Mouse (Mus musculus): ENCODE measurements around the gene Ghrh. TPM values are rescaled to one million over a fixed set of nuclear protein-coding genes. Genes with fewer than 3 reads are reported as not detected.

Gene Ghrh
- total RNA-seq, 2 experiments from 2014 or later = not detected

DNA sequence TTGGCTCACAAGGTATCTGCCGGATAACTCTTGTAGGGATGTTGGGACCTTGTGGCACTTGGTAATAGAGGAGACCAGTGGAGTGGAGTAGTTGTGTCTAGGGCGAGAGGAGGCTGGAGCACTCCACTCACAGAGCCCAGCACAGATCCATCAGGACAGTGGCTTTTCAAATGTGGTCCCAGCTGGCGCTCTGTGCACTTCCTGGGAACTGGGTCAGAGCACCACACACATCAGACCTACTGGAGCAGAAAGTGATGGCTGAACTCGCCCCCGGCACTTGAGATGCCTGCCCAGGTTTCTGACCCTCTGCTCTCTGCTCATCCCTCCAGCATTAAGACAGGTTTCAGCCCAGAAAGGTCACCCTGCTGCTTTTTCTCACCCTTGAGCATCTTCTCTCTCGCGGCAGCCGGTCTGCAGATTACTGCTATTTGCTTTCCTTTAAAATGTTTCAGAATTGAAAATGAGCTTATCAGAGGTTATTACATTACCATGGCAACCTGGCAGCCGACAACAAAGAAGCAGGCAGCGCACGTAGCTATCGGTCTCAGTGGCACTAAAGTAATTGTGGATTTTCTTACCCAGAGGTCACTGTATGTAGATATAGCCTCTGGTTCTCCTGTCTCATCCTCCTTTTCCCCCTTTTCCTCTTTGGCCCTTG is 1.9 kb upstream of the Ghrh start:
- DNase-seq = peak; percentile 33 to 35

DNA sequence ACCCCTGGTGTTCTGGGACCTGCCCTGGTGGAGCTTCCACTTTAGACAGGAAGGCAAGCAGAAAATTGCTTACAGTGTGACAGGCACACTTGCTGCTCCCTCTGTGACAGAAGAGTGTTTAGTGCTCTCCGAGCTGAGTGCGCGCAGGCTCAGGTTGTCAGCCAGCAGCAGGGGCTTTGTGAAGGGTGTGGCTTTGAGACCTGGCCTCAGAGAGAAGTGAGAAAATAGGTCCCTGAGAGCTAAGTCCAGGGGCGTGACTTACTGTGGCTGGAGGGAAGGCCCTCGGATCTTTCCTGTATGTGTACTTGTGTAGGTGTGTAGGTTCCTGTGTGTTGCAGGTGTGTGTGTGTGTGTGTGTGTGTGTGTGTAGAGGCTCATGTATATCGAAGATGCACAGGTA is 4.0 kb downstream of the Ghrh start:
- no peak for DNase-seq

DNA sequence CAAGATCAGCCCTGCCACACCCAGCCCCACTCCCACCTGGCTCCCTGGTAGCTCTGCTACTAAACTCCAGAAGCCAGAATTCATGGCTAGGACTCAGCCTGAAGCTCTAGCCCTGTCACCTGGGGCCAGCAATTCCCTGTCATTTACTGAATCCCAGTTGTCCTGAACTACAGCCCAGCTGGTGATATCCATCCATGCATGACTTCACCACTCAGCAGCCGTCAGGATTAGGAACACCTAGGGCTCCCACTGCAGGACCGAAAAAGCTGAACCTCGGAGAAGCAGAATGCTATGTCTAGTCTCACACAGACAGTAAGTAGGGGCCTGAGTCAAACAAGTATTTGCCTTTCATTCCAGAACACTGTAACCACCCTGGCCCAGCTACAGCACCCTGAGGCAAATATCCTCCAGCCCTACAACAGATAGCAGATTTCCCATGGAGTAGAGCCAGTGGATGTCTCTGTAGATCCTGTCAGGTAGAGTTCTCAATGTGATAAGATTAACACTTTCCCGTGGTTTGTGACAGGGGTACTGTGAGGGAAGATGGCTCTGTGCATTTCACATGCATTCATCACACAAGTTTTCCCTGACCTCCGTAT is 4.9 kb downstream of the Ghrh start:
- DNase-seq = no peak

DNA sequence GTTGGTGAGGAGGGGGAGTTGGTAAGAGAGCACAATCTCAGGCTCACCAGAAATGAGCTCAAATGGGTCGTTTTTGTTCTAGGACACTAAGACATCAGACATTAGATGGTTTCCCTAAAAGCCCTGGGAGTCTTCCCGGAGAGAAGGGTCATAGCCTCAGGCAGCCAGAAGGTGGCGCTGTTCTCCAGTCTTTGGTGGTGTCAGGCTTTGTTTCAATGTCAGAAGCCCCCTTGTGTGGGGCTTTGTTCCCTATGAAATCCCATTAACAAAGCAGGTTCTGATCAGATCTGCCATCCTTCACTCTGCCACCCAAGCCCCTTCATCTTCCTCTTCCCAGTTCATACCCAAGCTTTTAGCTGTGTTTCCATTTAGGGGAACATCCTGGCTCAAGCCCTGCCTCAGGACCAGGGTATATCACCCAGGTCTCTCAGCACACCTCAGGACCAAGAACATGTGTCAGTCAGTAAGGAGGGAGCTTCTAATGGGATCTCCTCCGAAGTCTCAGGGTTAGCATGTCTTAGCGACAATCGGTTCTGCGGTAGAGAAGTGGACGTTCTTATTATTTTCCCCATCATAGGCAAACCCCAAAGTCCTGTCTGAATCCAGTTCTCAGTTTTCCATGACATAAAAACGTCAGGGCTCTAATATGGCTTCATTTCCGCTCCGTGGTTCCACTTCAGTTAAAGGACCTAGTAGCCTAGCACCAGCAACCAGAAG is 5.6 kb downstream of the Ghrh start:
- DNase-seq = peak; percentile 77 to 78

DNA sequence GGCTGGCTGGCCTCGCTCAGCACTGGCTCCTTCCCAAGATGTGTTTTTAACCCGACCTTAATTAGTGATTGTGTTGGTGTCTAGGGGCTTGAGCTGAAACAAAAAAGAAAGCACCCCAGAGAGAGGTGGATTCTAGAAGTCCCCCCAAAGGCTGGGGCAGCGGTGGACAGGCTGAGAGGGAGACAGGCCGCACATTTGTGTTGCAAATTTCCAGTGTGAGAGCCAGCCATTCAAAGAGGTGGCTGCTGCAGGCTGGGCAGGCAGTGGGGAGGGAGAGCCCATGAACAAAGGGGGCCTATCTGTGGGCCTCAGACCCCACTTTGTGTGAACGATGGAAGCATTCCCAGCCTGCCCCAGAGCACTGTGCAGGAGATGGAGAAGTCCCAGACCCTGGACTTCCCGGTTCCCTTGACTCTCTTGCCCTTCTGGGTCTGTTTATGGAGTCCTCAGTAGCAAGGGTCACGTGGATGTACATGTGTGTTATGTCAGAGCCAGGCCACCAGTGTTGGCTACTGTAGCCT is 7.0 kb downstream of the Ghrh start:
- DNase-seq = peak; percentile 73 to 74

DNA sequence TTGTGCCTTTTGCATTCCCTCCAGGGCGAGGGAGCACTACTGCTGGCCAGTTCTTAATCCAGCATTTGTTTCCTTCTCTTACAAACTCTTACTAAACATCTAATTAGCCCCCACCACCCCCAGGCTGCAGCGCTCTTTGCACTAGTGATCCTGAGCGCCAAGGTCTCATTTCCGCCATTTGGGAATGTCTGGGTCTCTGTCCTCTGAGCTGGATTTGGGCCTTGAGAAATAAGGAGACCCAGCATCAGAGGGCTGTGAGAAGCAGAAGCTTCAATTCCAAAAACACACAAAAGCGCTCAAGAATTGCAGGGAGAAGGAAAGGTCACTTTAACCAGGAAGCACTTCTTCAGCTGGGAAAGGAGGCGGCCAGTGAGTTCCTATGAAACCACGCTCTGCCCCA is 7.8 kb downstream of the Ghrh start:
- DNase-seq = no peak

DNA sequence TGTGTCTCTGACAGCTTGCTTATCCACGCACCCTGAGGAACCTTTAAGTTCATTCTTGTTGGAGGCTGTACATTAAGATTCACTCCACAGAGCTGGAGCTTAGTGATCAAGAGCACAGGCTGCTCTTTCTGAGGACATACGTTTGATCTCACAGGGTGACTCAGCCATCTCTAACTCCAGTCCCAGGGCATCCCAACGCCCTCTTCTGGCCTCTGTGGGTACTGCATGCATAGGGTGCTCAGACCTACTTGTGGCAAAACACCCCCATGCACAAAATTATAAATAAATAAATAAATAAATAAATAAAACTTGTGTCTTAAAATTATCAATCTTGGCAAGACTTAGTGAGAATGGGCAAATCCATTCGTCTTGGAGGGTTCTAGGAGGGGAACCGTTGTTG is 8.6 kb downstream of the Ghrh start:
- DNase-seq = peak; percentile 47 to 69

DNA sequence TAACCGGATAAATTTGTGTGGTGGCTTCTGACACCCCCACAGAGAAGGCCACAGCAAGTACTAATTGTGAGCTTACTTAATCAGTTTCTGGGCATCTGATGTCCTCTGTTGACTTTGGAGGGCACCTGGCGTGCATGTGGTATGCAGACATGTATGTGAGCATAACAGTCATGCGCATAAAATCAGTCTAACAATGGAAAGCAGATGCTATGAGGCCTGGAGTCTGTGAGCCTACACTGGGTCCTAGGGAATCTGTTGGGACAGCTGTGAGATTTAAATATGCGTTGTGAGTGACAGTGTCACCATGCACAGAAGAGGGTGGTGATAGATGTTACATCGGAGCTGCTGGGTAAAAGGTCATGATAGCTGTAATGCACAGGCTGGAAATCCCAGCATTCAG is 15.2 kb downstream of the Ghrh start:
- DNase-seq = no peak

DNA sequence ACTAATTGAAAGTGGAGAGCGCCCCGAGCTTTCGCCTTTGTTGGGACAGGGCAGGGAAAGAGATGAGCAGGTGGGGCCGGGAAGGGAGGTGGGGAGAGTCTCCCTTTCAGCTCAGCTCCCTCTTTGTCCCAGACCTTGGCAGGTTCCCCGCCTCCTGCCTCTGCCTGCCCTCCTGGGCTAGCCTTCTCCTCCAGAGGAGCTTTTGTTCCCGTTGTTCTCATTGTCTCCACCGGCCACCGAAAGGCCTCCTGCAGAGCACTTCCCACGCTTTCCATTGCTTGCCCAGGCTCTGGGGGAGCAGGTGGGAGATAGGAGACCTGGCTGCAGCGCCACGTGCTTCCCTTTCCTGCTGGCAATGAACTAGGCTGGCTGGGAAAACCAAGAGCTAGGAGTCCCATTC is 18.7 kb downstream of the Ghrh start:
- no peak for DNase-seq

DNA sequence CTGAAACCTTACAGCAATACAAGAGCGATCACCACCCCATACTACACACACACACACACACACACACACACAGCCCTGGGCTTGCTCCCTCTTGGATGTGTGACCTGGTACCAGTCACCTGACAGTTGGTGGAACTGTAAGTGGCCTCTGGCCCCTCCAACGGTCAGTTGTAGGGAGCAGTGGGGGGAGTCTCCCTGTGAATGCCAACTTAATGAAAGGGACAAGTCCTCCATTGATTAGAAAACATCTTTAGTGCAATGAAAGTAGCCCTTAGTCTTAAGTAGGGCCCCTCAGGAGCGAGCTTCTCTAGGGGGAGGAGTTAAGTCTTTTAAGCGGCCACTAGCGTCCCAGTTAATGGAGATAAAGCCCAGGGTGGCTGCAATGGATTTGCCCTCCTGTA is 19.2 kb downstream of the Ghrh start:
- no peak for DNase-seq

DNA sequence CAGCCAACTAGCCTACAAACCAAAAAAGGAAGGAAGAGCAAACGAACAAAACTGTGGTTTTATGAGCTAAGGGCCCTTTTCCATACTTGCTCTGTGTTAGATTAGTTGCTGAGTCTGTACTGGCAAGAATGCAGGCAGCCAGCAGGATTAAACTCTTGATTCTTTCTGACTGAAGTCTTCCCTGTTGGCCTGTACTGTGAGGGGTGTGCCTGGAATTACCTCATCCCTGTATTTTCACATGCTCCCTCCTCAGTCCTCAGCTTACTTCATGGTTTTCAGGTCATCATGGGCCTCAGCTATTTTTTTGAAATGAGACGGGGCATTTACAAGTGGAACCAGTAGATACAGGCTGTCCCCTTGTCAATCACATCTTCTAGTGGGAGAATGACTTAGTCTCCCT is 22.1 kb downstream of the Ghrh start:
- no peak for DNase-seq

DNA sequence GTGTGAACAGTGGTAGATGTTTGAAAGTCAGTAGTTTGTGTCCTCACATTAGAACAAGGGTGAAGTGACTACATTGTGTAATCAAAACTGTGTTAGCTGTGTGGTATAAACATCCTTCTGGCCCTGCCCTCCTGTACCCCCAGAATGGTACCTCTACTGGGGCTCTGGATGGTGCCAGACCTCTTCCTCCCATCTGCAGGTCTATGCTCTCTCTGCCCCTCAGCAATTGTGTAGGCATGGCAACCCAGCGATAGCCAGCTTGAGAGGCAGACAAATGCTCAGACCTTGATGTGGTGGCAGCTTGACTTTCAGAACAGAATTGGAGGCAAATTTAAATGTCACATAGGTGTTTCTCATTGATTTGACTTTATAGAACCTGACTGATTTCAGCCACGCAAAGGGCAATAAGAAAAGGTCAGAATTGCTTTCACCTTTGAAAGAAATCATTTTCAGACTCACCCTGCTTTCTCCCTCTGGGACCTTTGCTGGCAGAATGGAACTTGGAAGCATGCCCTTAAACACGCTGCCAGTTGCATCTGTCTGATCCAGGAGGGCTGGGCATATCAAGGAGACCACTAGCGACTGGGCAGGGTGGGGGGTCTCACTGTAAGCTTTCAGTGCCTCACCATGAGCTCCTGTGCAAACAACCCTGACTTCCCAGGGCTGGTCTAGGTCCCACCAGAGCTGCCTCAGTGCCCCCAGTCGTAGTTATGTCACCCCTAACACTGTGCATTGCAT is 25.1 kb downstream of the Ghrh start:
- no peak for DNase-seq

DNA sequence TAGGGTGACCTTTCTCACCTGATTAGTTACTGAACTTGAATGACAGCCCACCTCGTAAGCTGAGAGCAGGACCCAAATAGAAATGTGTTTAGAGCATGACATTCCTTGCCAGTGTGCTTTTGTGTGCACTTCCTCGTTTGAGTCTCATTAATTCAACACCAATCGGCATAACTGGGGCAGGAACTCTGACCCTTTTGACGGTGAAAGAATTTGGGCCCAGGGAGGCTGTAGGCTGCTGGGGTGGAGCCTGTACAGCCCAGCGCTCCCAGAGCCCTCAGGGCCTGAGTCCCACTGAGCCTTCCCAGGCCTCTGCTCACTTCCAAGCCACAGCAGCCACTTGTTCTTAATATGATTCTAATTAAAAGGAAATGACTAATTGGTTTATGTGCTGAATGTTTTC is 26.4 kb downstream of the Ghrh start:
- DNase-seq = no peak

DNA sequence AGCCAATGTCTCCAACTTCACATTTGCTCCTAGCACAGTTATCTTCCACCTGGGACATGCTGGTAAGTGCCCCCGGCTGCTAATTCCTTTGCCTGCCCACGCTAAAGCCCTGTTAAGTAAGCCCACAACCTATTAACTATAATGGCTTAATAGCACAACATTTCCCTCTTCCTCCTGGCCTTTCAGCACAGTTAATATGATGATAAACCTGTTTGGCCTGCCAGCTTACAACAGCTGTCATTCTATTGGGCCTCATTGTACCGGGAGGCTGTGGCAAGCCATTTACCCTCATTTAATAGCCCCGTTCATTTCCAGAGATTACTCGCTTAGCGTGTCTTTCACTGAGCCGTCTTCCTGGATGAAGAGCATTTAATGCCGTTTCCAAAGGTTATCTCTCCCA is 27.2 kb downstream of the Ghrh start:
- no peak for DNase-seq

DNA sequence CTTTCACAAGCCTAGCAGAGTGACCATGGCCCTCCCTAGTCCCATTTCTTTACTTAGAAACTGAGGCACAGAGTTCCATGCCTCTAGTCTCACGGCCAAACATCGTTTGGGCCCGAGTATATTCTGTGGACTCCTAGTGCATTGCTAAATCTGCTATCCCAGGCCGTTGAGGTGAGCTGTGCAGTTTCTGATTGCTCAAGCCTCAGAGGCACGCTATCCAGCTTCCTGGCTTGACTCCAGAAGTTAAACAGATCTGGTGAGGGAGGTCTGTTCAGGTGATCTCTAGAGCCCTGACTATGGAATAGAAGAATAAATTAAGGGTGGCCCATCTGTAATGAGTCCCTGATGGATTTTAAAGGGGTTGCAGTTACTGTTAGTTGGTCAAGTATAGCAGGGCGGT is 30.1 kb downstream of the Ghrh start:
- DNase-seq = no peak

DNA sequence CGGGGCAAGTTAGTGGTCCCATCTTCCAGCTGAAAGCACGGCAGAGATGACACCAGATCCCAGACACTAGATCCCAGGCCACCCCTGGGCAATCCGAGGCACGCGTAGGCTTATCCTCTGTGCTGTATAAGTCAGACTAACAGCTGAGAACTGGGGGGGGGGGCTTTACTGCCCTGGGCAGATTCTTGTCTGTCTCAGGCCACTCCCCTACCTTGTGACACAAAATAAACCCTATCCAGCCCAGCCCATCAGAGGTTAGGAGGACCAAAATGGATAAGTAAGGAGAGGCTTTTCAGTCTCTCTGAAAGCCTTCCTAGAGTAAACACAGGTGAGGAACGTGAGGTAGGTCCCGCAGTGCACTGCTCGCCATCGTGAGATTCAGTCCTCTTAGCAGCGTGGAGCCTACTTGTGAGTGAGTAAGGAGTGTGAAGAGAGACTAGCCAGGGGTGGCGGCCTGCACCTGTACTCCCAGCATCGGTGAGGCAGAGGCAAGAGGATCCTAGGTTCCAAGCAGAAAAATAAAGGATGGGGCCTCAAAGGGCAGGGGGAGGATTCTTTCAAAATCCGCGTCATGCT is 30.9 kb downstream of the Ghrh start:
- no peak for DNase-seq

DNA sequence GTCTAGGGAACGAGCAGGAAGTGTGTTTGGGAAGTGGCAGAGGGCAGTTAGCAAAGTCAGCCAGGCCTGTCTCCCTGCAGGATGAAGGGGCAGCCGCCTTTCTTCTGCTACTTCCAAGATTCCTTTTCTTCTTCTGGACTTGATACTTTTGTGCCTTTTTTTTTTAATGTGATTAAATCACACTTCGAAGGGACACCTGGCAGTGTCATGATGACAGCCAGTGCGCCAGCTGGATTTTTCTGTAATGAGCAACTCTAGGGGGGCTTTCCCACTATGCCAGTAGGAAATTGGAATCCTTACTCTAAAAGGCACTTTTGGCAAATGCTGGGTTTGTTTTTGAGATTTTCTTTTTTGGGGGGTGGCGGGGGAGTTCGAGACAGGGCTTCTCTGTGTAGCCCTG is 31.8 kb downstream of the Ghrh start:
- no peak for DNase-seq

DNA sequence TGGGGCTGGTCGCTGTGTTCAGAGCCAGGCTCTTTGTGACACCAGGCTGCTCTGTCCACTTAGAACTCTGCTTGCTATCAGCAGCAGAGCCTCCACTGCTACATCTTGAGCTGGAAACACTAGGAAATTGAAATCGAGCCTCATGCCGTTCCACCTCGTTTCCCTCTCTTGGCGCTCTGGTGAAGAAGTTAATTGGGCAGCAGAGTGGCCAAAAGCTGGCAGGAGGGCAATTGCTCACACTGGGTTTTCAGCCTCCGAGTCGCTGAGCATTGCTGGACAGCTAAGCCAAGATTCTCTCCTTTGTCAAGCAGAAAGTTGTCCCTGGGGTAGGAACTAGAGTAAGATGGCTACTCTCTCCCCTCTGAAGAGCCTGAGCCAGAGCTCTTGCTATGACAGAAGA is 33.0 kb downstream of the Ghrh start:
- peak; percentile 20 to 29 for DNase-seq

DNA sequence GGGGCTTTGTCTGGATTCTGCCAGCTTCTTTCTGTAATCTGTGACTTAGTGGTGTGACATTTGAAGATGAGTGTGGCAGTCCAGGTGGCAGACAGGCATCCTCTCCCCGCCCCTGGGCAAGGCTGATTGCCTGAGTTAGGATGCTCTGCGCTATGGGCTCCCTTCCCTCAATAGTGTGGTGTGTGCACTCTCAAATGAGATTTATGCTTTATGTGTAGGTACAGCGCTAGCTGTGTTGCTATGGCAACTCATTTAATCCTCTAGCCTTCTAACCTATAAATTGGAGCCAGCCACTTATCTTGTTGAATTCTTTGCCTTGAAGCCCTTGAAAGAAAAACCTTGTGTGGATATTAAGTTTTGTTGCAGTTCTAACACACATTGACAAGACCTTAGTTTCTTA is 33.6 kb downstream of the Ghrh start:
- DNase-seq = no peak

DNA sequence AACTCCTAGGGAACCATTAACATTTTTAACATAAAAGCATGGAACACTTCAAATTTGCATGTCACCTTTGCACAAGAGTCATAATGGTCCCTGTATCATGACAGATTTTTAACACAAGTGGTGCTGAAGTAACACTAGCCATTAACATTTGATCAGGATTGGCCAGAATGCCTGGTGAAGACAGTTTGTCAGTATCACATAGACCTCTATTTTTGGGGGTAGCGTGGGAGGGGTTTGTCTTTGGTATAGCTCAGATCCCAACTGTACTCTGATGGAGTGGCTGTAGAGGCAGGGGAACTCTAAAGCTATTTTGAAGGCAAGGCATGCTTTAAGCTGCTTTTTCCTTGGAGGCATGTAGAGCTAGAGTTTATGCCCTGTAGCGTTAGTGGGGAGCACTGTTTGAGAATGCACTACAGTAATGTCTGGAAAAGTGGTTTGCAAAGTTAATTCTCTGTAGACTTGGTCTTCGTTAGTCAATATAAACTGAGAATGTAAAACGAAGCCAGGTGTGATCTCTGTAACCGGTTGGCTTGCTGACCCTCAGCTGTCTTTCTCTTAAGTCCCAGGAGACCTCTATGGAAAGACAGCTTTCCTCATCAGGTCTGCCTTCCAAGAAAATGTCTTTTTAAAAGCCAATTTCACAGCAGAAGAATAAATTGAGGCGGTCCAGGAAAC is 36.2 kb downstream of the Ghrh start:
- no peak for DNase-seq

DNA sequence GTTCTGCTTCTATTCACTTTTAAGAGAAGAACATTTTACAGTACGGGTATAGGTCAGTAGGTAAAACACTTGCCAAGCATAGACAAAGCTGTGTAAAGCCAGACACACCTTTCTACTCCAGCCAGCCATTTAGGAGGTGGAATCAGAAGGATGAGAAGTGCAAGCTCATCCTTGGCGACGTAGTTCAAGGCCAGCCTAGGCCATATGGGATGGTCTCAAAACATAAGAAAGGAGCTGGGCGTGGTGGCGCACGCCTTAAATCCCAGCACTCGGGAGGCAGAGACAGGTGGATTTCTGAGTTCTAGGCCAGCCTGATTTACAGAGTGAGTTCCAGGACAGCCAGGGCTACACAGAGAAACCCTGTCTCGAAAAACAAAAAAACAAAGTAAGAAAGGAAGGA is 37.7 kb downstream of the Ghrh start:
- no peak for DNase-seq

DNA sequence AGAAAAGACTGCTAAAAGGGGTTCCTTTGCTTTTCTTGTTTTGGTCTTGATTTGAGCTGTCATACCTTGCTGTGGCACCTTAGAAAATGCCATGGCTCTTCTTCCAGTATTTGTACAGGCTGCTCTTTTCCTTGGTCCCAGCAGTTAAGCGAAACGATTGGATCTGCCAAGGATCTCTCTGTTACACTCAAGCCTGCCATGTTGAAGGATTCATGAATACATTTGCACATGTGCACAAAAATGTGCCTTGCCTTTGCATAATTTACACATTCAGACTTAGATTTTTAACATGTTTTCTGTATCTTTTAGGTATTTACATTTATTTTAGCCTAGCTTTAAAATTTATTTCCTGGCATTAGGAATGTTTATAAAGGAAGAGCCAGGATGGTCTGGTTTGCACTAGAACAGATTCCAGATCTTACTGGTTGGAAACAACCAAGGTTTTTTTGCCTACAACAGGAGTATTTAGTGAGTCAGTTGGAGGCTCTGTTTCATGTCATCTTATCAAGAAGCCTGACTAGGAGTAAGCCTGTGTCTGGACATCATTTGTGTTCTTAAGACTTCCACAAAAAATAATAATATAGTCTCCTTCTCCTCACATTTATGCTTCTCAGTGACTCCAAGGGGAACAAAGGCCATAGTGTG is 38.9 kb downstream of the Ghrh start:
- DNase-seq = no peak

Data from layer of hippocampus, postnatal 36 days (tissue).